Mouse (Mus musculus) lung, embryonic 14.5 days (tissue): ENCODE measurements around the gene Dlg2. TPM values are rescaled to one million over a fixed set of nuclear protein-coding genes. Genes with fewer than 3 reads are reported as not detected.

Experiments used
- ATAC-seq: fragments of 200-750 bp; cut with Nextera tagmentation; 2 replicates; pipeline ENCODE4 v1.8.0; 2017; ENCODE audit warnings: mild to moderate bottlenecking, moderate TSS enrichment, moderate library complexity; ENCODE audit not compliant: insufficient read depth
- DNase-seq: peaks from one replicate; pipeline ENCODE4 v3.0.0-alpha.2; 2015
- H3K27ac ChIP-seq: fragments of 300-500 bp; sonication (generic); 2 replicates; pipeline ENCODE4 v1.5.1; 2014; ENCODE audit warnings: low read depth, mild to moderate bottlenecking, moderate library complexity
- H3K27me3 ChIP-seq: fragments of 300-500 bp; sonication (generic); 2 replicates; pipeline ENCODE4 v1.6.1; 2014; ENCODE audit warnings: low read length, control low read depth; ENCODE audit not compliant: insufficient read depth
- H3K36me3 ChIP-seq: fragments of 300-500 bp; sonication (generic); 2 replicates; pipeline ENCODE4 v1.6.1; 2014; ENCODE audit warnings: control low read depth; ENCODE audit not compliant: insufficient read depth
- H3K4me1 ChIP-seq: fragments of 300-500 bp; sonication (generic); 2 replicates; pipeline ENCODE4 v1.6.1; 2014; ENCODE audit warnings: antibody characterized with exemption, control low read depth; ENCODE audit not compliant: insufficient read depth
- H3K4me2 ChIP-seq: fragments of 300-500 bp; sonication (generic); 2 replicates; pipeline ENCODE4 v1.6.1; 2014; ENCODE audit warnings: mild to moderate bottlenecking
- H3K4me3 ChIP-seq: fragments of 300-500 bp; sonication (generic); 2 replicates; pipeline ENCODE4 v1.5.1; 2014; ENCODE audit warnings: low read depth, low read length
- H3K9ac ChIP-seq: fragments of 300-500 bp; sonication (generic); 2 replicates; pipeline ENCODE4 v1.6.1; 2014
- H3K9me3 ChIP-seq: fragments of 300-500 bp; sonication (generic); 2 replicates; pipeline ENCODE4 v1.6.1; 2016; ENCODE audit warnings: low read depth, low read length, control low read depth
- CTCF ChIP-seq: IDR thresholded peaks from 2 replicates; pipeline ENCODE4 v1.5.1; 2016; ENCODE audit warnings: antibody characterized with exemption, low read depth
- WGBS: fragments of 180-500 bp; shearing (Covaris S2); extraction: QIAGEN DNeasy Blood & Tissue Kit; methylation state at CpG from one replicate; pipeline ENCODE4 v1.1.7; 2014; 5-methylcytosine and 5-hydroxymethylcytosine counted together
- polyA plus RNA-seq: library from polyadenylated mRNA; unstranded; fragments of >200 nt; fragmentation: Nextera tagmentation; extraction: Ambion mirVana; gene quantifications from 2 replicates; pipeline ENCODE4 v1.2.1, GENCODE M21; 2014

The Dlg2 gene
- polyA plus RNA-seq, 1 experiment from 2014 or later = 0.25 TPM

DNA sequence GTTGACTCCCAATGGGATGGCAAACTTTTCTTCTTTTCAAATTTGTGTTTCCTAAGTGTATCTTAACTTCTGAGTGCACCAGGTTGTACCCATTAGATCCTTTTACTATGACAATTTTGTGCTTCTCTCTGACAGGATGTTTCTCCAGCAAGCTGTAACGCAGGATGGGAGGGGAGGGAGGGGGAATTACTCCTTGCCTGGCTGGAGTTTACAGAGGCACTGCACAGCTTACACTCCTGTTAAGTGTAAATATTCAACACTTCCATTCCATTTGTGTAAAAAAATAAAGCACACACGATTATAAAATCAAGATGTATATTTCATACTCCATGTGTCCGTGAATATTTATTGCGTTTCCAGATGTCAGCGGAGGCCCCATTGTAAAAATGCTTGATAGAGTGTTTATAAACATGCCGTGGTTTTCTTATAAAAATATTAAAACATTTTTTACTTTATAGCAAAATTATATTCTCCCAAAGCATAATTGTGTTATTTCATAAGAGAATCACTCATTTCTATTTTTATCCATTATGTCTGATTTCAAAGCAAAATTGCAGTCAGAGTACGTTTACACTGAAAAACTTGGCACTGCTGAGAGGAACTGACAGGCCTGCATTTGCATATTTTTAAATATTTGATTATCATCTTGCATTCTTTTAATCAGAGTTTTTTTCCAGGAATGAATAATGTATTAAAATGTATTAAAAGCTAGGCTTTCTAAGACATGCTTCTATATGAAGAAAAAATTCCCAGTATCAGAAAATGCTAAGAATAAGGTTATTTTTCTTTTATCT is 1972.5 kb downstream of the Dlg2 start:
- Histone ChIP-seq H3K9ac (no peak overlapping the region), H3K4me1 (no peaks in the 10 kb centered on the region), H3K36me3 (no peaks in the 10 kb centered on the region), H3K4me2 (no peak overlapping the region), H3K27me3 (no peaks in the 10 kb centered on the region), H3K27ac (no peak overlapping the region), H3K4me3 (no peak overlapping the region), H3K9me3 (no peaks in the 10 kb centered on the region)
- DNase-seq (no peak), ATAC-seq (no peak)
- 55% methylated on average over 7 of the region's 7 CpGs for WGBS
- no peak for TF ChIP-seq CTCF

DNA sequence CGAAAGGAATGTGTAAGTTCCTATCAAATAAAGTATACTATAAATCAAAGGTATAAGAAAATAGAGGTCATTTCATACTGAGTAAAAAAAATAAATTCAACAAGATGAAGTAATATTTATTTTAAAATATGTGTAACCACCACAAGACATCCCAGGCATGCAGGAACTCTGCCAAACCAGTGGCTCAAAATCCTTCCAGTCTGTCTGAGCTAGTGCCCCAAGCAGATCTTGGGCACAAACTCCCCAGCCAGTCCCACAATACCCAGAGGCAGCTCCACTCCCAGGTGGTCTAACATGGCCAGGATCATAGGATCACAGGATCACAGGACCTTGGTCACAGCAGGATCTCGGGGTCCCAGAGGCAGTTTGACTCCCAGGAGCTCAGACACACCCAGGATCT is 1977.7 kb downstream of the Dlg2 start:
- TF ChIP-seq CTCF = no peak
- WGBS = 63% methylated on average over 2 of the region's 2 CpGs
- ATAC-seq (no peak), DNase-seq (no peak)
- no peaks in the 10 kb centered on the region for H3K4me1 ChIP-seq
- no peaks in the 10 kb centered on the region for H3K36me3 ChIP-seq
- no peaks in the 10 kb centered on the region for H3K9me3 ChIP-seq
- H3K27me3 ChIP-seq = no peaks in the 10 kb centered on the region
- H3K27ac ChIP-seq = no peak overlapping the region
- no peak overlapping the region for H3K4me2 ChIP-seq
- no peak overlapping the region for H3K9ac ChIP-seq
- H3K4me3 ChIP-seq = no peak overlapping the region

DNA sequence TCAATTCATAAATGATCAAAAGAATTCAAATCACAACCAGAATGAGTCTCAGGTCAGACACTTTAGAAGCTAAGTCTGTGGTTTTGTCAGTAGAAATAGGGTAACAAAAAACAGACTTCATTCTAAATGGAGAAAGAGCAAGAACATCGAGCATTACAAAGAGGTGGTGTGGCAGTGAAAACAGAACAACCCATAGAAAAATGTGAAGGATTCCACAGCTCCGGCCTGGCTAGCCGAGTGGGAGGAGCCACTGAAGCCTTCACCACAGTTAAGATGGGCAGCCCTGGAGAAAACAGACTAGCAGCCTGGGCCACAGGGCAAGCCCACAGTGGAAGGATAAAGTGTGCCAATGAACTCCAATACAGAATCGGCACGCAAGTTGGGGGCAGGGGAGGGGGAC is 1979.5 kb downstream of the Dlg2 start:
- H3K27ac ChIP-seq = no peak overlapping the region

GRCm38 (mm10) chr7:92457791-92458190 is 1981.3 kb downstream of the Dlg2 start:
- H3K9ac ChIP-seq = no peak overlapping the region
- DNase-seq = peak; percentile 9
- 12% methylated on average over 4 of the region's 4 CpGs for WGBS
- no peak for TF ChIP-seq CTCF
- no peaks in the 10 kb centered on the region for H3K9me3 ChIP-seq
- H3K4me3 ChIP-seq = no peak overlapping the region
- H3K36me3 ChIP-seq = no peaks in the 10 kb centered on the region
- H3K27ac ChIP-seq = no peak overlapping the region
- H3K27me3 ChIP-seq = no peaks in the 10 kb centered on the region
- no peaks in the 10 kb centered on the region for H3K4me1 ChIP-seq
- no peak overlapping the region for H3K4me2 ChIP-seq
- ATAC-seq = peak; percentile 56; the same call in 1 of the 2 replicates

More for the DNA sequence above, 1979.5 kb downstream of the Dlg2 start:
- WGBS = 48% methylated on average over 5 of the region's 5 CpGs
- no peaks in the 10 kb centered on the region for H3K27me3 ChIP-seq
- H3K4me3 ChIP-seq = no peak overlapping the region
- no peaks in the 10 kb centered on the region for H3K9me3 ChIP-seq
- H3K36me3 ChIP-seq = no peaks in the 10 kb centered on the region
- TF ChIP-seq CTCF = no peak
- no peak overlapping the region for H3K4me2 ChIP-seq
- ATAC-seq (no peak), DNase-seq (no peak)
- H3K9ac ChIP-seq = no peak overlapping the region
- H3K4me1 ChIP-seq = no peaks in the 10 kb centered on the region

- TF ChIP-seq CTCF = no peak
- Histone ChIP-seq H3K27ac (no peak overlapping the region), H3K4me1 (no peaks in the 10 kb centered on the region), H3K4me2 (no peak overlapping the region), H3K9me3 (no peaks in the 10 kb centered on the region), H3K36me3 (no peaks in the 10 kb centered on the region), H3K4me3 (no peak overlapping the region), H3K9ac (no peak overlapping the region), H3K27me3 (no peaks in the 10 kb centered on the region)
- 68% methylated on average over 4 of the region's 4 CpGs for WGBS
- no peak for ATAC-seq
- DNase-seq = no peak
Observed at GRCm38 (mm10) chr7:92458308-92458707, 1981.8 kb downstream of the Dlg2 start.

GRCm38 (mm10) chr7:92460578-92460977 is 1984.1 kb downstream of the Dlg2 start:
- ATAC-seq (no peak), DNase-seq (no peak)
- Histone ChIP-seq H3K27ac (no peak overlapping the region), H3K27me3 (no peaks in the 10 kb centered on the region), H3K36me3 (no peaks in the 10 kb centered on the region), H3K4me1 (no peaks in the 10 kb centered on the region), H3K4me3 (no peak overlapping the region), H3K9me3 (no peaks in the 10 kb centered on the region), H3K4me2 (no peak overlapping the region), H3K9ac (no peak overlapping the region)
- TF ChIP-seq CTCF = no peak

GRCm38 (mm10) chr7:92461256-92461655 is 1984.8 kb downstream of the Dlg2 start:
- ATAC-seq (no peak), DNase-seq (no peak)
- H3K4me3 ChIP-seq = no peak overlapping the region
- no peak overlapping the region for H3K4me2 ChIP-seq
- 52% methylated on average over 3 of the region's 3 CpGs for WGBS
- no peak for TF ChIP-seq CTCF
- H3K4me1 ChIP-seq = no peaks in the 10 kb centered on the region
- H3K36me3 ChIP-seq = no peaks in the 10 kb centered on the region
- H3K9me3 ChIP-seq = no peaks in the 10 kb centered on the region
- H3K27me3 ChIP-seq = no peaks in the 10 kb centered on the region
- H3K9ac ChIP-seq = no peak overlapping the region
- H3K27ac ChIP-seq = no peak overlapping the region
